Mouse (Mus musculus) hindbrain, embryonic 16.5 days (tissue): ENCODE measurements at regions not wholly inside any gene's neighbourhood (a gene's known extent, or its start where the extent isn't known, plus 50 kb on each side); places are given as distances from the start of the nearest gene placed in this dataset.
A peak's percentile ranks its signal among the peaks of the same experiment; 100 is the strongest.

Experiments
- ATAC-seq: fragments of 200-750 bp; cut with Nextera tagmentation; 2 replicates; pipeline ENCODE4 v1.8.0; 2017; ENCODE audit warnings: moderate TSS enrichment, moderate library complexity
- H3K27ac ChIP-seq: fragments of 300-500 bp; sonication (generic); 2 replicates; pipeline ENCODE4 v1.5.1; 2014; ENCODE audit warnings: low read depth, mild to moderate bottlenecking, control low read depth, low read length, moderate library complexity
- H3K27me3 ChIP-seq: fragments of 300-500 bp; sonication (generic); replicated peaks from 2 replicates; pipeline ENCODE4 v1.6.1; 2014; ENCODE audit warnings: low read length; ENCODE audit not compliant: control insufficient read depth, insufficient read depth
- H3K36me3 ChIP-seq: fragments of 300-500 bp; sonication (generic); 2 replicates; pipeline ENCODE4 v1.6.1; 2014; ENCODE audit warnings: mild to moderate bottlenecking, low read length, moderate library complexity, mixed read lengths; ENCODE audit not compliant: control insufficient read depth, insufficient read depth
- H3K4me1 ChIP-seq: fragments of 300-500 bp; sonication (generic); 2 replicates; pipeline ENCODE4 v1.6.1; 2014; ENCODE audit warnings: low read depth, low read length; ENCODE audit not compliant: control insufficient read depth, insufficient read depth
- H3K4me2 ChIP-seq: fragments of 300-500 bp; sonication (generic); 2 replicates; pipeline ENCODE4 v1.6.1; 2014; ENCODE audit warnings: mild to moderate bottlenecking, low read length, control low read depth, moderate library complexity
- H3K4me3 ChIP-seq: fragments of 300-500 bp; sonication (generic); 2 replicates; pipeline ENCODE4 v1.5.1; 2014; ENCODE audit warnings: mild to moderate bottlenecking, low read length, control low read depth, moderate library complexity
- H3K9ac ChIP-seq: fragments of 300-500 bp; sonication (generic); 2 replicates; pipeline ENCODE4 v1.6.1; 2014; ENCODE audit warnings: low read depth, mild to moderate bottlenecking, control low read depth, low read length, moderate library complexity
- H3K9me3 ChIP-seq: fragments of 300-500 bp; sonication (generic); 2 replicates; pipeline ENCODE4 v1.6.1; 2014; ENCODE audit warnings: mild to moderate bottlenecking, low read length, moderate library complexity; ENCODE audit not compliant: control insufficient read depth
- WGBS: fragments of 180-500 bp; shearing (Covaris S2); extraction: QIAGEN DNeasy Blood & Tissue Kit; methylation state at CpG from one replicate; pipeline ENCODE4 v1.1.7; 2014; 5-methylcytosine and 5-hydroxymethylcytosine counted together

- no peak for ATAC-seq
- H3K4me3 ChIP-seq = no peak overlapping the region
- 74% methylated on average over 5 of the region's 5 CpGs for WGBS
Measured at GRCm38 (mm10) chr9:61844645-61845044, 69.7 kb downstream of the Rplp1 start.

GRCm38 (mm10) chr9:61844141-61844540, 70.2 kb downstream of the Rplp1 start:
- no peak overlapping the region for H3K4me2 ChIP-seq
- H3K4me3 ChIP-seq = no peak overlapping the region
- no peak overlapping the region for H3K27ac ChIP-seq
- no peaks in the 10 kb centered on the region for H3K4me1 ChIP-seq
- no peak for ATAC-seq
- H3K9me3 ChIP-seq = no peaks in the 10 kb centered on the region
- no peaks in the 10 kb centered on the region for H3K27me3 ChIP-seq
- 76% methylated on average over 8 of the region's 8 CpGs for WGBS
- no peak overlapping the region for H3K9ac ChIP-seq
- H3K36me3 ChIP-seq = no peaks in the 10 kb centered on the region

More at GRCm38 (mm10) chr9:61844645-61845044, 69.7 kb downstream of the Rplp1 start:
- H3K9me3 ChIP-seq = no peaks in the 10 kb centered on the region
- H3K4me1 ChIP-seq = no peaks in the 10 kb centered on the region
- H3K4me2 ChIP-seq = no peak overlapping the region
- H3K9ac ChIP-seq = no peak overlapping the region
- no peak overlapping the region for H3K27ac ChIP-seq
- H3K27me3 ChIP-seq = no peaks in the 10 kb centered on the region
- no peaks in the 10 kb centered on the region for H3K36me3 ChIP-seq

- no peak overlapping the region for H3K4me2 ChIP-seq
- no peaks in the 10 kb centered on the region for H3K27me3 ChIP-seq
- 87% methylated on average over 8 of the region's 8 CpGs for WGBS
- H3K9ac ChIP-seq = no peak overlapping the region
- no peak for ATAC-seq
- H3K36me3 ChIP-seq = no peaks in the 10 kb centered on the region
- H3K4me1 ChIP-seq = no peaks in the 10 kb centered on the region
- no peak overlapping the region for H3K4me3 ChIP-seq
- H3K9me3 ChIP-seq = no peaks in the 10 kb centered on the region
- H3K27ac ChIP-seq = no peak overlapping the region
Measured at GRCm38 (mm10) chr9:61843513-61843912, 70.8 kb downstream of the Rplp1 start.

- no peak overlapping the region for H3K4me2 ChIP-seq
Measured at GRCm38 (mm10) chr9:61842384-61842783, 72.0 kb downstream of the Rplp1 start.

GRCm38 (mm10) chr9:61841222-61841621, 73.1 kb downstream of the Rplp1 start:
- Histone ChIP-seq H3K27me3 (no peaks in the 10 kb centered on the region), H3K9me3 (no peaks in the 10 kb centered on the region), H3K4me2 (no peak overlapping the region), H3K27ac (no peak overlapping the region), H3K9ac (no peak overlapping the region), H3K4me3 (no peak overlapping the region), H3K36me3 (no peaks in the 10 kb centered on the region), H3K4me1 (no peaks in the 10 kb centered on the region)
- no peak for ATAC-seq
- WGBS = 91% methylated on average over 8 of the region's 8 CpGs

More at GRCm38 (mm10) chr9:61842384-61842783, 72.0 kb downstream of the Rplp1 start:
- Histone ChIP-seq H3K36me3 (no peaks in the 10 kb centered on the region), H3K9ac (no peak overlapping the region), H3K9me3 (no peaks in the 10 kb centered on the region), H3K4me1 (no peaks in the 10 kb centered on the region), H3K4me3 (no peak overlapping the region), H3K27ac (no peak overlapping the region), H3K27me3 (no peaks in the 10 kb centered on the region)
- no peak for ATAC-seq

GRCm38 (mm10) chr9:61840353-61840752, 74.0 kb downstream of the Rplp1 start:
- Histone ChIP-seq H3K4me2 (no peak overlapping the region), H3K4me1 (no peaks in the 10 kb centered on the region), H3K4me3 (no peak overlapping the region), H3K9ac (no peak overlapping the region), H3K27ac (no peak overlapping the region), H3K27me3 (no peaks in the 10 kb centered on the region), H3K9me3 (no peaks in the 10 kb centered on the region), H3K36me3 (no peaks in the 10 kb centered on the region)
- WGBS = 79% methylated on average over 7 of the region's 7 CpGs
- no peak for ATAC-seq

GRCm38 (mm10) chr9:61833226-61833625, 81.1 kb downstream of the Rplp1 start:
- H3K4me2 ChIP-seq = no peak overlapping the region
- H3K4me3 ChIP-seq = no peak overlapping the region
- no peak overlapping the region for H3K9ac ChIP-seq
- ATAC-seq = no peak
- H3K4me1 ChIP-seq = peaks cover 2% of the 10 kb centered on the region; the same call in 1 of the 2 replicates
- no peaks in the 10 kb centered on the region for H3K36me3 ChIP-seq
- no peak overlapping the region for H3K27ac ChIP-seq
- H3K27me3 ChIP-seq = no peaks in the 10 kb centered on the region; the same call in 1 of the 2 replicates
- 82% methylated on average over 9 of the region's 9 CpGs for WGBS
- no peaks in the 10 kb centered on the region for H3K9me3 ChIP-seq

- H3K4me1 ChIP-seq = peaks cover 2% of the 10 kb centered on the region; the same call in 1 of the 2 replicates
- H3K9ac ChIP-seq = no peak overlapping the region
- no peaks in the 10 kb centered on the region; the same call in 1 of the 2 replicates for H3K27me3 ChIP-seq
- no peak overlapping the region for H3K27ac ChIP-seq
- H3K4me3 ChIP-seq = no peak overlapping the region
- no peak overlapping the region for H3K4me2 ChIP-seq
- no peaks in the 10 kb centered on the region for H3K36me3 ChIP-seq
- WGBS = 57% methylated on average over 7 of the region's 7 CpGs
- no peaks in the 10 kb centered on the region for H3K9me3 ChIP-seq
- ATAC-seq = peak; percentile 87
Measured at GRCm38 (mm10) chr9:61830236-61830635, 84.1 kb downstream of the Rplp1 start.

- H3K4me3 ChIP-seq = no peak overlapping the region
- no peaks in the 10 kb centered on the region for H3K9me3 ChIP-seq
- no peak overlapping the region for H3K9ac ChIP-seq
- no peaks in the 10 kb centered on the region for H3K36me3 ChIP-seq
- H3K27ac ChIP-seq = no peak overlapping the region
- H3K4me2 ChIP-seq = no peak overlapping the region
- H3K4me1 ChIP-seq = peaks cover 2% of the 10 kb centered on the region; the same call in 1 of the 2 replicates
- no peaks in the 10 kb centered on the region; the same call in 1 of the 2 replicates for H3K27me3 ChIP-seq
- no peak for ATAC-seq
- 92% methylated on average over 8 of the region's 8 CpGs for WGBS
Measured at GRCm38 (mm10) chr9:61829736-61830135, 84.6 kb downstream of the Rplp1 start.

- no peak for ATAC-seq
- H3K27ac ChIP-seq = no peak overlapping the region
- H3K9ac ChIP-seq = no peak overlapping the region
- WGBS = 89% methylated on average over 3 of the region's 3 CpGs
- no peak overlapping the region for H3K4me3 ChIP-seq
- peaks cover 2% of the 10 kb centered on the region; the same call in 1 of the 2 replicates for H3K4me1 ChIP-seq
- H3K4me2 ChIP-seq = no peak overlapping the region
- no peaks in the 10 kb centered on the region; the same call in 1 of the 2 replicates for H3K27me3 ChIP-seq
- no peaks in the 10 kb centered on the region for H3K36me3 ChIP-seq
- no peaks in the 10 kb centered on the region for H3K9me3 ChIP-seq
Measured at GRCm38 (mm10) chr9:61829301-61829700, 85.0 kb downstream of the Rplp1 start.
